Mouse (Mus musculus) liver, embryonic 16.5 days (tissue): ENCODE data around the gene Fbxw21. TPM values are rescaled to one million over a fixed set of nuclear protein-coding genes. Genes with fewer than 3 reads are reported as not detected.

Source experiments
- ATAC-seq: fragments of 200-750 bp; cut with Nextera tagmentation; 2 replicates; pipeline ENCODE4 v1.8.0; 2017; ENCODE audit warnings: low read depth, mild to moderate bottlenecking, moderate number of reproducible peaks, moderate library complexity
- H3K27ac ChIP-seq: fragments of 300-500 bp; sonication (generic); 2 replicates; pipeline ENCODE4 v1.5.1; 2014; ENCODE audit warnings: mild to moderate bottlenecking, low read length
- H3K27me3 ChIP-seq: fragments of 300-500 bp; sonication (generic); 2 replicates; pipeline ENCODE4 v1.6.1; 2014; ENCODE audit warnings: low read depth, low read length, mixed read lengths; ENCODE audit not compliant: control insufficient read depth, insufficient read depth
- H3K36me3 ChIP-seq: fragments of 300-500 bp; sonication (generic); 2 replicates; pipeline ENCODE4 v1.6.1; 2014; ENCODE audit warnings: mild to moderate bottlenecking; ENCODE audit not compliant: control insufficient read depth, insufficient read depth
- H3K4me1 ChIP-seq: fragments of 300-500 bp; sonication (generic); 2 replicates; pipeline ENCODE4 v1.6.1; 2014; ENCODE audit warnings: low read depth, low read length, mixed read lengths; ENCODE audit not compliant: control insufficient read depth
- H3K4me2 ChIP-seq: fragments of 300-500 bp; sonication (generic); 2 replicates; pipeline ENCODE4 v1.6.1; 2014; ENCODE audit warnings: low read depth, low read length, mixed read lengths
- H3K4me3 ChIP-seq: fragments of 300-500 bp; sonication (generic); 2 replicates; pipeline ENCODE4 v1.5.1; 2014; ENCODE audit warnings: low read depth, mild to moderate bottlenecking, low read length
- H3K9ac ChIP-seq: fragments of 300-500 bp; sonication (generic); 2 replicates; pipeline ENCODE4 v1.6.1; 2014; ENCODE audit warnings: low read depth, low read length
- H3K9me3 ChIP-seq: fragments of 300-500 bp; sonication (generic); replicated peaks from 2 replicates; pipeline ENCODE4 v1.6.1; 2016; ENCODE audit warnings: low read length; ENCODE audit not compliant: control insufficient read depth
- WGBS: fragments of 180-500 bp; shearing (Covaris S2); extraction: QIAGEN DNeasy Blood & Tissue Kit; methylation state at CpG from one replicate; pipeline ENCODE4 v1.1.7; 2014; ENCODE audit not compliant: insufficient replicate concordance; 5-methylcytosine and 5-hydroxymethylcytosine counted together
- polyA plus RNA-seq: library from polyadenylated mRNA; unstranded; fragments of >200 nt; fragmentation: Nextera tagmentation; extraction: Ambion mirVana; gene quantifications from 2 replicates; pipeline ENCODE4 v1.2.1, GENCODE M21; 2015

Fbxw21 gene
- polyA plus RNA-seq, 1 experiment from 2014 or later: not detected

DNA sequence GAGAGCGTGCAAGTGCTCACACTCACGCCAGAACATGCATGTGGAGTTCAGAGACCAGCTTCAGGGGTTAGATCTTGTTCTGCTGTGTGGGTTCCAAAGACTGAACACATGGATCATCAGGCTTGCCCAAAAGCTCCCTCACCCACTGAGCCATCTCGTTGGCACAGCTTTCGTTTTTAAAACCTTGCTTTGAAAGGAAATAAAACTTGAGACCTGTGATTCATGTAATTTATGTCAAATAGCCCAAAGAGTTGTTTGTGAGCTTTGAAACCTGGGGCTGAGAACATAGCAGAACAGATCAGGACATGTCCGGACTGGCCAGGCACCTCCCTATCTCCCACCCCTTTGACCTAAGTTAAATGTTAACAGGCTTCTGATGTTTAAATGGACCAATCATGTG, 31.8 kb downstream of the Fbxw21 start:
- Histone ChIP-seq H3K9ac (no peak overlapping the region), H3K36me3 (no peaks in the 10 kb centered on the region), H3K4me3 (no peak overlapping the region), H3K9me3 (no peaks in the 10 kb centered on the region), H3K4me2 (no peak overlapping the region), H3K4me1 (no peaks in the 10 kb centered on the region), H3K27me3 (no peaks in the 10 kb centered on the region), H3K27ac (no peak overlapping the region)
- 75% methylated on average over 5 of the region's 5 CpGs for WGBS
- ATAC-seq: no peak

DNA sequence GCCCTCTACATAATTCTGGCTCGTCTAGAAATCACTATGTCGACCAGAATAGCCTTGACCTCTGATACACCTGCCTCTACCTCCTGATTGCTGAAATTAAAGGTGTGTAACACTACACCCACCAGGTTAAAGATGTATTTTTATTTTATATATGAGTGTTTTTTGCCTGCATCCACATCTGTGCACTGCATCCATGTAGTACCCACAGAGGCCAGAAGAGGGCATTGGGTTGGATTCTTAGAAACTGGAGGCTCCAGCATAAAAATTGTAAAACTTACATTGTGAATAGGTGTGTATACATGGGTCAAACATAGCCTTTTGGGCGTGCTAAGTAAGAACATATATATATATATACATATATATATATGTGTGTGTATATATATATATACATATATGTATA, 33.6 kb downstream of the Fbxw21 start:
- no peak overlapping the region for H3K9ac ChIP-seq
- ATAC-seq: no peak

DNA sequence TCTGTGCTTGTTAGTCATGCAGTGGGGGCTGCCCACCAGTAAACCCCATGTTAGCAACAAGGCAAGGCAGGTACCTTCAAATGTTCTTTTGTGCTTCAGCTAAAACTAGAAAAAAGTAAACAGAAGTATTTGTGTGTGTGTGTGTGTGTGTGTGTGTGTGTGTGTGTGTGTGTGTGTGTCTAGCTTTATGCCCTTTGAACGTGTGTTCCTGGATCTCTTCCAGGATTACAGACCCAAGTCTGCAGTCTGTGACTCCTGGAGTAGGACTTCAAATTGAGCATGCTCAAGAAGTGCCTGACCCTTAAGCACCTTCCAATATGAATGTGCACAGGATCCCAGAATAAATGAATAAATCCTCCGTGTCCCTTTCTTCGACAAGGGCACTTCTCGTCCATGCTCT, 34.8 kb downstream of the Fbxw21 start:
- Histone ChIP-seq H3K9ac (no peak overlapping the region), H3K4me3 (no peak overlapping the region), H3K27me3 (no peaks in the 10 kb centered on the region), H3K27ac (no peak overlapping the region), H3K9me3 (no peaks in the 10 kb centered on the region), H3K4me1 (no peaks in the 10 kb centered on the region), H3K36me3 (no peaks in the 10 kb centered on the region), H3K4me2 (no peak overlapping the region)
- 0 out of 2 replicates have a peak, but pooled peaks have one; percentile 9 for ATAC-seq
- 64% methylated on average over 4 of the region's 4 CpGs for WGBS

More for the DNA sequence above, 33.6 kb downstream of the Fbxw21 start:
- 29% methylated on average over 3 of the region's 3 CpGs for WGBS
- Histone ChIP-seq H3K4me1 (no peaks in the 10 kb centered on the region), H3K27me3 (no peaks in the 10 kb centered on the region), H3K27ac (no peak overlapping the region), H3K4me2 (no peak overlapping the region), H3K36me3 (no peaks in the 10 kb centered on the region), H3K9me3 (no peaks in the 10 kb centered on the region), H3K4me3 (no peak overlapping the region)

DNA sequence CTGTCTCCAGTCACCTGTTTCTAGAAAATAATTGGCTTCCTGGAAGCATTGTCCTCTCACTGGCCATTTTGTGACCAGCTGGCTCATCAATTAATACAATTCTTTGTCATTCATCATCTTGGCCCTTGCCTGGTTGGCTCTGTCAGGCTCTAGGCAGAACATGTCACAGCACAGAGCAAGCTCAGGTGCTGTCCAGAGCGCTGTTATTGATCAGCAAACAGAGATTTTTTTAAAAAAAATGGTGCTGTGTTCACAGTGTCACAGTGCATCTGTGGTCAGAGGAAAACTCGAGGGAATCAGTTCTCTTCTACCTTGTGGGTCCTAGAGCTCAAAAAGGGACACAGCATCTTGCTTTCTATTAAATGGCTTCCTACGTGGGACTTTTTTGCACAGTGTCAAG, 36.4 kb downstream of the Fbxw21 start:
- no peak overlapping the region for H3K4me3 ChIP-seq
- H3K36me3 ChIP-seq: no peaks in the 10 kb centered on the region
- 34% methylated on average over 3 of the region's 3 CpGs for WGBS
- no peak overlapping the region for H3K9ac ChIP-seq
- no peaks in the 10 kb centered on the region for H3K27me3 ChIP-seq
- no peaks in the 10 kb centered on the region for H3K4me1 ChIP-seq
- peak; percentile 48; the same call in 1 of the 2 replicates for ATAC-seq
- H3K4me2 ChIP-seq: no peak overlapping the region
- H3K27ac ChIP-seq: no peak overlapping the region
- no peaks in the 10 kb centered on the region for H3K9me3 ChIP-seq

DNA sequence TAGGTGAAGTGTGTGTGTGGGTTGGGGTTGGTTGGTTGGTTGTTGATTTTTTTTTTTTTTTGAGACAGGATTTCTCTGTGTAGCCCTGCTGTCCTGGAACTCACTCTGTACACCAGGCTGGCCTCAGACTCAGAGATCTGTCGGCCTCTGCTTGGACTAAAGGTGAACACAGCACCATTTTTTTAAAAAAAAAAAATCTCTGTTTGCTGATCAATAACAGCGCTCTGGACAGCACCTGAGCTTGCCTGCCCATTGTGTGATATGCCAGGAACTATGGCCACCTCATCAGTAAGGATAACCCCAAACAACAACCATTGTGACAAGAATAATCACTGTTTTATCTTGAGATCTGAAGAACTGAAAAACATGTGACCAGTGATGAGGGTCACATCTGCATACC, 36.8 kb downstream of the Fbxw21 start:
- Histone ChIP-seq H3K9me3 (no peaks in the 10 kb centered on the region), H3K36me3 (no peaks in the 10 kb centered on the region), H3K4me1 (no peaks in the 10 kb centered on the region), H3K9ac (no peak overlapping the region), H3K4me3 (no peak overlapping the region), H3K4me2 (no peak overlapping the region), H3K27me3 (no peaks in the 10 kb centered on the region), H3K27ac (no peak overlapping the region)
- 59% methylated on average over 2 of the region's 2 CpGs for WGBS
- ATAC-seq: no peak

DNA sequence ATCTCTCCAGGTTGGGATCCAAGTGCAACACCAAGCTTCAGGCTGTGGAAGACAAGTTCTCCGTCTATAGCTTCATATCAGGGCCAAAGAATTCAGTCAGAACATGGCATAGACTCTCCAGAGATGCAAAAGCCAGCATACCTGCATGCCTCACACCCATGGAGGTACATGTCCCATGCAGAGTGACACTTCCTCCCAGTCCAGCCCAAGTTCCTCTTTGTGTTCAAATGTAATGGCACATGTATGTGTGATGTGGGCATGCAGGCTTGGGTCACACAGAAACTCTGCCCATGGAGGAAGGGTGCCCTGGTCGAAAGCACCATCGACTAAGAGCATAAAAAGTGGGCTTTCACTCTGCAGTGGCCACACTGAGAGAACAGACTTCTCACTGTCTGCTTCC, 37.7 kb downstream of the Fbxw21 start:
- Histone ChIP-seq H3K27ac (no peak overlapping the region), H3K4me2 (no peak overlapping the region), H3K9me3 (no peaks in the 10 kb centered on the region), H3K4me3 (no peak overlapping the region), H3K4me1 (no peaks in the 10 kb centered on the region), H3K9ac (no peak overlapping the region), H3K27me3 (no peaks in the 10 kb centered on the region), H3K36me3 (no peaks in the 10 kb centered on the region)
- 62% methylated on average over 3 of the region's 3 CpGs for WGBS
- no peak for ATAC-seq

DNA sequence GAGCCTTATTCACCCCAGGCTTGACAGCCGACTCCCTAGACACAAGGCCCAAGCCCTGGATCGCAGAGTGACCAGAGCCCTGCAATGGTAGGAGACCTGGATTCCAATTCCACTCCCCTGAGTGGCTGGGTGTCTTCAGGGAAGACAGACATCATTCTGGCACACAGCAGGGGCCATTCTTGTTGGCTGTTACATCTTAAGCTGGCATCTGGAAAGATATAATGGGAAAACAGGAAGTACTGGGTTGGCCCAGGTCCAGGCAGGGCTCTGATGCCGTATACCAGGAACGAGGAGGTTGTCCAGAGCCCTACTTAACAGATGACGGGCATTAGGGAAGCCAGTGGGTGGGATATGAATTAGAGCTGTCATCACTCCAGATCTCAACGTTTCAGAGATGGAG, 38.6 kb downstream of the Fbxw21 start:
- ATAC-seq: no peak
- no peaks in the 10 kb centered on the region for H3K4me1 ChIP-seq
- 37% methylated on average over 6 of the region's 6 CpGs for WGBS
- H3K36me3 ChIP-seq: no peaks in the 10 kb centered on the region
- no peak overlapping the region for H3K4me3 ChIP-seq
- no peaks in the 10 kb centered on the region for H3K9me3 ChIP-seq
- no peak overlapping the region for H3K4me2 ChIP-seq
- no peaks in the 10 kb centered on the region for H3K27me3 ChIP-seq
- no peak overlapping the region for H3K9ac ChIP-seq
- no peak overlapping the region for H3K27ac ChIP-seq

DNA sequence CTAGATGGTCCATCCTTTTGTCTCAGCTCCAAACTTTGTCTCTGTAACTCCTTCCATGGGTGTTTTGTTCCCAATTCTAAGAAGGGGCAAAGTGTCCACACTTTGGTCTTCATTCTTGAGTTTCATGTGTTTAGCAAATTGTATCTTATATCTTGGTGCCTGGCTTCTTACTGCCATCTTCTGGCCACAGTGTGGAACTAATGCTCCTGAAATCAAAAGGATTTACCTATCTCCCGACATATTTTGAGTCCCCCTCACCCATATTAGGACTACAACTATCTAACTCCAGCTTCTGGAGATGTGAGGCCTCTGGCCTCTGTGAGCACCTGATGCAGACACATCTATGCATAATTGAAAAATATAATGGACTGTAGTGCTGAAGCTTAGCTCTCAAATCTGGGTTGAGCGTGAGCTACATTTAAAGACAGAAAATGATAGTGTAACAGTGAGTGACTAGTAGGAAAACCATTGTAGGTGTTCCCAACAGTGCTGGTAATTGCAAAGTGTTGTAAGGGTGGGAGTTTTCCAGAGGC, 39.2 kb downstream of the Fbxw21 start:
- Histone ChIP-seq H3K9me3 (no peaks in the 10 kb centered on the region), H3K27ac (no peak overlapping the region), H3K4me1 (no peaks in the 10 kb centered on the region), H3K27me3 (no peaks in the 10 kb centered on the region), H3K36me3 (no peaks in the 10 kb centered on the region), H3K9ac (no peak overlapping the region), H3K4me2 (no peak overlapping the region), H3K4me3 (no peak overlapping the region)
- WGBS: 38% methylated on average over 2 of the region's 2 CpGs
- no peak for ATAC-seq

DNA sequence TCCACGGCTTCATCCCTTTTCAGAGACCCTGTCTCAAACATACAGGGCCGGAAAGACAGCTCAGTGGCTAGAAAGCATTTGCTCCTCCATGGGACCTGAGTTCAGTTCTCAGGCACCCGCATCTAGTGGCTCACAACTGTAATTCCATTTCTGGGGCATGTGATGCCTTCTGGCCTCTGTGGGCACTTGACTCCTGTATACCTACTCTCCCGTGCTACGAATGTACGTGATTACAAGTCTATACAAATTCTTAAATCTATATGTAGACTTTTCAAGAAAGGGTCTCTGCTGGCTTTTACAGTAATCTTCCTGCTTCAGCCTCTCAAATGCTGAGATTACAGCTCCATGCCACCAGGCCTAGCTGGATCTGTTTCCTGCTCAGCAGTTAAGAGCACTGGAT, 40.9 kb downstream of the Fbxw21 start:
- WGBS: 72% methylated on average over 6 of the region's 6 CpGs
- no peak for ATAC-seq
- no peaks in the 10 kb centered on the region for H3K36me3 ChIP-seq
- H3K4me3 ChIP-seq: no peak overlapping the region
- no peak overlapping the region for H3K4me2 ChIP-seq
- no peak overlapping the region for H3K27ac ChIP-seq
- no peaks in the 10 kb centered on the region for H3K9me3 ChIP-seq
- H3K27me3 ChIP-seq: no peaks in the 10 kb centered on the region
- H3K4me1 ChIP-seq: no peaks in the 10 kb centered on the region
- no peak overlapping the region for H3K9ac ChIP-seq
